Mouse (Mus musculus): ENCODE results near the gene Col28a1.

Gene Col28a1

GRCm38 (mm10) chr6:8178397-8178941 is 13.9 kb downstream of the Col28a1 start:
- no peaks in the 10 kb centered on the region for H3K36me3 ChIP-seq (ENCODE audit: insufficient read depth, low read length)
- no peak overlapping the region for H3K4me3 ChIP-seq (replicated peaks; ENCODE audit: low read length)
- H3K4me1 ChIP-seq (replicated peaks; ENCODE audit: low read depth, low read length), result no peaks in the 10 kb centered on the region
- H3K27me3 ChIP-seq (ENCODE audit: insufficient read depth, low read length), result no peaks in the 10 kb centered on the region
- no peaks in the 10 kb centered on the region for H3K9me3 ChIP-seq (ENCODE audit: low read length)
- TF ChIP-seq NANOG (IDR thresholded peaks at IDR 0.05; ENCODE audit: borderline replicate concordance, low read length), result no peak
- no peak for TF ChIP-seq CTCF (conservative IDR thresholded peaks at IDR 0.05; ENCODE audit: low read length)
- no peak for TF ChIP-seq POU5F1 (IDR thresholded peaks at IDR 0.05; ENCODE audit: borderline replicate concordance, low read length)

GRCm38 (mm10) chr6:8176116-8176515 is 16.3 kb downstream of the Col28a1 start:
- no peaks in the 10 kb centered on the region for H3K36me3 ChIP-seq (ENCODE audit: insufficient read depth, low read length)
- H3K4me3 ChIP-seq (replicated peaks; ENCODE audit: low read length), result no peak overlapping the region
- no peaks in the 10 kb centered on the region for H3K4me1 ChIP-seq (replicated peaks; ENCODE audit: low read depth, low read length)
- no peaks in the 10 kb centered on the region for H3K27me3 ChIP-seq (ENCODE audit: insufficient read depth, low read length)
- H3K9me3 ChIP-seq (ENCODE audit: low read length), result no peaks in the 10 kb centered on the region
- TF ChIP-seq CTCF (conservative IDR thresholded peaks at IDR 0.05; ENCODE audit: low read length) (no peak), NANOG (IDR thresholded peaks at IDR 0.05; ENCODE audit: borderline replicate concordance, low read length) (no peak), POU5F1 (IDR thresholded peaks at IDR 0.05; ENCODE audit: borderline replicate concordance, low read length) (no peak)

- Histone ChIP-seq H3K27me3 (ENCODE audit: insufficient read depth, low read length) (no peaks in the 10 kb centered on the region), H3K9me3 (ENCODE audit: low read length) (no peaks in the 10 kb centered on the region), H3K36me3 (ENCODE audit: insufficient read depth, low read length) (no peaks in the 10 kb centered on the region), H3K4me3 (replicated peaks; ENCODE audit: low read length) (no peak overlapping the region), H3K4me1 (replicated peaks; ENCODE audit: low read depth, low read length) (no peaks in the 10 kb centered on the region)
- TF ChIP-seq NANOG (IDR thresholded peaks at IDR 0.05; ENCODE audit: borderline replicate concordance, low read length) (no peak), POU5F1 (IDR thresholded peaks at IDR 0.05; ENCODE audit: borderline replicate concordance, low read length) (no peak), CTCF (conservative IDR thresholded peaks at IDR 0.05; ENCODE audit: low read length) (no peak)
Observed at GRCm38 (mm10) chr6:8175346-8175745, 17.1 kb downstream of the Col28a1 start.

- no peaks in the 10 kb centered on the region for H3K4me1 ChIP-seq (replicated peaks; ENCODE audit: low read depth, low read length)
- no peaks in the 10 kb centered on the region for H3K9me3 ChIP-seq (ENCODE audit: low read length)
- no peaks in the 10 kb centered on the region for H3K36me3 ChIP-seq (ENCODE audit: insufficient read depth, low read length)
- H3K27me3 ChIP-seq (ENCODE audit: insufficient read depth, low read length), result no peaks in the 10 kb centered on the region
- H3K4me3 ChIP-seq (replicated peaks; ENCODE audit: low read length), result no peak overlapping the region
- TF ChIP-seq POU5F1 (IDR thresholded peaks at IDR 0.05; ENCODE audit: borderline replicate concordance, low read length) (no peak), CTCF (conservative IDR thresholded peaks at IDR 0.05; ENCODE audit: low read length) (no peak), NANOG (IDR thresholded peaks at IDR 0.05; ENCODE audit: borderline replicate concordance, low read length) (no peak)
Observed at GRCm38 (mm10) chr6:8174062-8174461, 18.4 kb downstream of the Col28a1 start.

GRCm38 (mm10) chr6:8172101-8172500 is 20.3 kb downstream of the Col28a1 start:
- Histone ChIP-seq H3K4me1 (replicated peaks; ENCODE audit: low read depth, low read length) (no peaks in the 10 kb centered on the region), H3K9me3 (ENCODE audit: low read length) (no peaks in the 10 kb centered on the region), H3K36me3 (ENCODE audit: insufficient read depth, low read length) (no peaks in the 10 kb centered on the region), H3K4me3 (replicated peaks; ENCODE audit: low read length) (no peak overlapping the region), H3K27me3 (ENCODE audit: insufficient read depth, low read length) (no peaks in the 10 kb centered on the region)
- TF ChIP-seq CTCF (conservative IDR thresholded peaks at IDR 0.05; ENCODE audit: low read length) (no peak), POU5F1 (IDR thresholded peaks at IDR 0.05; ENCODE audit: borderline replicate concordance, low read length) (no peak), NANOG (IDR thresholded peaks at IDR 0.05; ENCODE audit: borderline replicate concordance, low read length) (no peak)

DNA sequence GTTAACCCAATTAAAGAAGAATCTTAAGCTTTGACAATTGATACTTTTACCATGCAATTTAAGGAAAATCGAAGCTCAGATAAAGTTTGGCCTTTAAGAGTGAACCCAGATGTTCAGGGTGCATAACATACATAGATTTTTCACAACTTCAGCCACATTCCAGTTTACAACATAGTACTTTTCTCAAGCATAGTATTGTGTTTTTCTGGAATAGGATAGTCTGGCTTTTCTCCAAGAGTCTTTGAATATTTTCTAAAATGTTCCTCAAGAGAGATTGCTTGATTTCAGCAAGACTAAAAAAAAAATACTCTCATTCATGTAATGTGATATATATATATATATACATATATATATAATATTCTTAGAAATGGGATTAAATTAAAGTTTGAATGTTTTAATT is 27.7 kb downstream of the Col28a1 start:
- H3K4me1 ChIP-seq (replicated peaks; ENCODE audit: low read depth, low read length), result no peaks in the 10 kb centered on the region
- no peak overlapping the region for H3K4me3 ChIP-seq (replicated peaks; ENCODE audit: low read length)
- TF ChIP-seq NANOG (IDR thresholded peaks at IDR 0.05; ENCODE audit: borderline replicate concordance, low read length) (no peak), POU5F1 (IDR thresholded peaks at IDR 0.05; ENCODE audit: borderline replicate concordance, low read length) (no peak), CTCF (conservative IDR thresholded peaks at IDR 0.05; ENCODE audit: low read length) (no peak)
- no peaks in the 10 kb centered on the region for H3K36me3 ChIP-seq (ENCODE audit: insufficient read depth, low read length)
- no peaks in the 10 kb centered on the region for H3K27me3 ChIP-seq (ENCODE audit: insufficient read depth, low read length)
- no peaks in the 10 kb centered on the region for H3K9me3 ChIP-seq (ENCODE audit: low read length)

DNA sequence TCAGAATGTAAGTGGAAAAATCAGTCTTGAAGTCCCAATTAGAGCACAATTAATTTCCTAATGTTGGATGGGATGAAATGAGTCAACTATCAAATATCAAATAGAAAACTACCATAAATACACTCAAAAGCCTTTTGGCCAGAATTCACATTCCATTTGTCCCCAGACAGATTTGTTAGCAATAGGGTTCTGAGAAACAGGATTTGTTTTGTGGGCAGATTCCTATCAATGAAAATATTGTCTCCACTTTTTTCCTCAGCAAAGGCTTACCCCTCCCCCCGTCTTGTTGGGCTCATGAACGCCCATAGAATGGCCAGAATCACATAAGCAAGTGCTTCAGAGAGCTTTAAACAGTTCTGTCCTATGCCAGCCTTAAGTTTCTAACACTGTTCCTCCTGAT is 32.4 kb downstream of the Col28a1 start:
- Histone ChIP-seq H3K4me1 (replicated peaks; ENCODE audit: low read depth, low read length) (no peaks in the 10 kb centered on the region), H3K9me3 (ENCODE audit: low read length) (no peaks in the 10 kb centered on the region), H3K4me3 (replicated peaks; ENCODE audit: low read length) (no peak overlapping the region), H3K27me3 (ENCODE audit: insufficient read depth, low read length) (no peaks in the 10 kb centered on the region), H3K36me3 (ENCODE audit: insufficient read depth, low read length) (no peaks in the 10 kb centered on the region)
- TF ChIP-seq POU5F1 (IDR thresholded peaks at IDR 0.05; ENCODE audit: borderline replicate concordance, low read length) (no peak), NANOG (IDR thresholded peaks at IDR 0.05; ENCODE audit: borderline replicate concordance, low read length) (no peak), CTCF (conservative IDR thresholded peaks at IDR 0.05; ENCODE audit: low read length) (no peak)

DNA sequence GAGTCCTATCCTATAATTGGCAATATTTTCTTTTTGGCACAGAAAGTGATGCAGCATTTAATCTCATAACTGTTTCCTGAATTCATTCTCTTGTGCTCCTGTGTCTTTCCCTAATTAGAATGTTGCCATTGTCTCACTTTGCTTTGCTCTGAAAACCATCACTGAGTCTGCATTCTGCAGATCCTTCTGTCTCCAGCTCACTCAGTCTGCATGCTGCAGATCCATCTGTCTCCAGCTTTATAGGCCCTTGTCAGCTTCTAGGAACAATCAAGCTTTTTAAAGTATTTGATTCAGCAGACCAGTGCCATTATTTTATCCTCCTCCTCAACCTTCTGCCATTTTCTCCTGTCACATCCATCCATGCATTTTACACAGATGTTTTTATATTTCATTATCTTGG is 35.3 kb downstream of the Col28a1 start:
- Histone ChIP-seq H3K27me3 (ENCODE audit: insufficient read depth, low read length) (no peaks in the 10 kb centered on the region), H3K36me3 (ENCODE audit: insufficient read depth, low read length) (no peaks in the 10 kb centered on the region), H3K9me3 (ENCODE audit: low read length) (no peaks in the 10 kb centered on the region), H3K4me3 (replicated peaks; ENCODE audit: low read length) (no peak overlapping the region), H3K4me1 (replicated peaks; ENCODE audit: low read depth, low read length) (no peaks in the 10 kb centered on the region)
- TF ChIP-seq CTCF (conservative IDR thresholded peaks at IDR 0.05; ENCODE audit: low read length) (no peak), POU5F1 (IDR thresholded peaks at IDR 0.05; ENCODE audit: borderline replicate concordance, low read length) (no peak), NANOG (IDR thresholded peaks at IDR 0.05; ENCODE audit: borderline replicate concordance, low read length) (no peak)
